Mouse (Mus musculus) liver, adult 10 weeks (tissue): ENCODE measurements around the gene Pcsk1. TPM values are rescaled to one million over a fixed set of nuclear protein-coding genes. Genes with fewer than 3 reads are reported as not detected.

Experiments used
- polyA plus RNA-seq: library from polyadenylated mRNA; stranded (reverse); fragments of 350-450 nt; fragmentation: Illumina TruSeq; extraction: RNeasy Lipid Tissue Mini Kit (QIAGEN cat#74804); gene quantifications from one replicate; pipeline ENCODE4 v1.2.3, GENCODE M21; 2014; ENCODE audit warnings: low read depth, low replicate concordance

The Pcsk1 gene
- not detected for polyA plus RNA-seq

GRCm38 (mm10) chr13:75089721-75090410 is at the start of gene Pcsk1:
Pcsk1 (plus strand) TSS chr13:75089826.

